Mouse (Mus musculus): Measurements from ENCODE around the gene Fbp2.
"Not testable (repeated sequence)": the region's sequence is repeated elsewhere in the genome, so short reads cannot be mapped to it uniquely, and the experiment has no call there.

Fbp2 gene

GRCm38 (mm10) chr13:62863771-62864170 lies 5.5 kb upstream of the Fbp2 start:
- DNase-seq (ENCODE audit: low spot score), result no peak

- no peak for DNase-seq (ENCODE audit: low spot score)
Observed at GRCm38 (mm10) chr13:62862875-62863274, 4.7 kb upstream of the Fbp2 start.

DNA sequence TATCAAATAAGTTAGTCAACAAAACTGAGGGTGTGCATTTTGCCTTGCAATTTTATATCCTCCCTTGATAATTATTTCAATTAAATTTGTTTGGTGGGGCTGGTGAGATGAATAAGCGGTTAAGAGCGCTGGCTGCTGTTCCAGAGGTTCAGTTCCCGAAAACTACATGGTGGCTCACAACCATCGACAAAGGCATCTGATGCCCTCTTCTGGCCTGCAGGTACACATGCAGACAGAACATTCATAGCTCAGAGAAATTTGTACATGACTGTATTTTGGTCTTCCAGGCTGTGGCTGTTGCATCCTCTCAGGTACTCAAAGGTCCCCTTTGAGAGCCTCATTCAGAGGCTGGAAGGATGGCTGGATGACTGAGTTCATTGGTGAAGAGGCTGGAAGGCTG lies 1.8 kb upstream of the Fbp2 start:
- no peak for DNase-seq (ENCODE audit: low spot score)

DNA sequence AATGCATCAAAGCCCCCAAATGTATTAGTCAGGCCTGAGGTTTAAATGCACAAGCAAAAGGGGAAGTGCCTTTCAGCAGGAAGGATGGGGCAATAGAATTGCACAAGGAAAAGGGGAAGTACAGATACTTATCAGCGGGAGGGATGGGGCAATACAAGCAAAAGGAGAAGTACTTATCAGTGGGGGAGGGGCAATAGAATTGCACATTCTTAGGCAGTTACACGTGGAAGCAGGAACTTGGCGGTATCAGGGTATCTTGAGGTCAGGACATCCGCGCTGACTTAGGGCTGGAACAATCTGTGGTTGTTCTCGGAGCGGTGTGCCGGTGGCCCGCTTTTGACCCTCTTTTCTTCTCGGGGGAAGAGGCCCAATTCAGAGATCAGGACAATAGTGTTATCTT lies 1.0 kb upstream of the Fbp2 start:
- DNase-seq (ENCODE audit: low spot score), result not testable (repeated sequence)

DNA sequence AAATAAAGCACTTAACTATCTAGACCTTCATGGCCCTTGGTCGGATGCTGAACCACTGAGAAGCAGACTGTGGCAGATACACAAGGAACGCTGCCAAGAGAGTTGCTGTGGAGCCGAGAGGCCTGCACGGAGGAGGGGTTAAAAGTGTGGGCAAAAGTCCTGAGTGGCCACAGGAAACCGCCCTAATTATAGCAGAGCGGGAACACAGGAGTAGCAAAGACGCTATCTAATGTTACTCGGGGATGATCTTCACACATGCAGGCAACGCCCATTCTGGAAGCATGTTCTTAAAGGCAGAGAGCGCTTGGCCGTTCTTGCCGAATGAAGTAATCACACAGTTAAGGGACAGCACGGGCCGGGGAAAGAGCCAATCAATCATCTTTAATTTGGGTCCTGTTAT lies 1.4 kb downstream of the Fbp2 start:
- no peak for DNase-seq (ENCODE audit: low spot score)

DNA sequence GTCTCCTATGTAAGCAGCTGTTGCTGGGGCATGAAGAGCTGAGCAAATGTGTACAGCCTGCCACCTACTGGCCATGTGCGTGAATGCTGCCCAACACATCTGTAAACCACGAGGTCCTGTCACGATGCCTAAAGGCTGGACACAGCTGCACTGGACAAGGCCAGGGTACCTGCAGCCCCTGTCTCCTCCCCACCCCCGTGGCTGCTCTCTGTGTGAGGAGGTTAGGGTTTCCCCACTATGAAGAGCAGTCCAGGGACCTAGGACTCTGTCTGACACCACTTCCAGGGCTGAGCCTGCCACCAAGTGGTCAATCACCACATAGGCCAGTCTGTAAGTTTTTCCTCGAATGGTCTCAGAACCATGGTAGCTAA lies 1.9 kb downstream of the Fbp2 start:
- DNase-seq (ENCODE audit: low spot score), result peak; percentile 78

DNA sequence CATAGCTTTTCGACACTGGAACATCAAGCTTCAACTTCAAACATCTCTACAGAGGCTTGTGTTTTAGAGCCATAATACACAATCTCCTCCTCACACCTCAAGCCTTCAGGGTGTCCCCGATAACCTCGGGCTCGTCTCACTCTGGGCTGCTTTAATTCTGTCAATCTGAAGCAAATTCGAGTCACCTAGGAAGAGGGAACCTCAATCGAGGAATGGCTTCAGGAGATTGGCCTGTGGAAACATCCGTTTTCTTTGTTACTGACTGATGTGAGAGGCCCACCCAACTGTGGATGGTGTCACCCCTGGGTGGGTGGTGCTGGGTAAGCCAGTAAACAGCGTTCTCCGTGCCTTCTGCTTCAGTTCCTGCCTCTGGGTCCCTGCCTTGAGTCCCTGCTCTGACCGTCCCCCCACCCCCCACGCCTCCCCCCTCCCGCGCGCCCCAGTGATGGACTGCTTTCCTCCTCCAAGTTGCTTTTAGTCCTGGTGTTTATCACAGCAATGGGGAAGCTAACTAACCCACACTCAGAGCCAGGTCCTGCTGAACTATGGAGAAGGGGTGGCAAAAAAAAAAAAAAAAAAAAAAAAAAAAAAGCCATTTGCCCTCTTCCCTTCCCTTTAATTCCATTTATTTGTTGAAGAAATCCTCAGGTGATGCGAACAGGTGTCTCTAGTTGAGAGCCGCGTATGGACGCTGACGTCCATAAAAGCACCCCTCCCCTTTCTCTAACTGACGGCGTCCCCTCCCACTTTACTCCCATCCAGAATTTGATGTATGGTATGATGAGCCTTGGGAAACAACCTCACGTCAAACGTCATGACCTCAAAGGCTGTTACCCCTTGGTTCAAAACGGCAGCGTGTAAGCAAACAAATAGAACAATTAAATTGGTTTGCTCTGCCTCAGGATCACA lies 2.6 kb downstream of the Fbp2 start:
- no peak for DNase-seq (ENCODE audit: low spot score)

DNA sequence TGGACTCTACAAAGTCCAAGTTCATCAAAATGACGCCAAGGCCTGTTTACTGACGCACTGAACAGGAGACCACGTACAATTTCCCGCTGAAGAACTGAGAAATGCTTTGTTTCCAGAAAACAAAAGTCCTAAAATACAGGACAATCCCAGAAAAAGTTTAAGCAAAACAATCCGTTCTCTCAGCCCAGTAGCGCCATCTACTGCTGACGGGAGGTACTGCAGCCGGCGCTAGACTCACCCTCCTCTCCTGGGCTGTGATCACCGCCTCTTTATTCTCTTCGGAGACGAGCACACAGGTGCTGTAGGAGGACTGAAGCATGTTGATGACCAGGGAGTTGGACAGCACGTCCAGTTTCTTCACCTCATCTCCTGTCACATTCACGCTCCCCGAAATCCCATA lies 3.6 kb downstream of the Fbp2 start:
- DNase-seq (ENCODE audit: low spot score), result peak; percentile 83

- DNase-seq (ENCODE audit: low spot score), result no peak
Observed at GRCm38 (mm10) chr13:62833341-62833740, 24.9 kb downstream of the Fbp2 start.

- no peak for DNase-seq (ENCODE audit: low spot score)
Observed at GRCm38 (mm10) chr13:62832239-62832638, 26.0 kb downstream of the Fbp2 start.

GRCm38 (mm10) chr13:62815705-62816104 lies 42.5 kb downstream of the Fbp2 start:
- DNase-seq (ENCODE audit: low spot score), result not testable (repeated sequence)

DNA sequence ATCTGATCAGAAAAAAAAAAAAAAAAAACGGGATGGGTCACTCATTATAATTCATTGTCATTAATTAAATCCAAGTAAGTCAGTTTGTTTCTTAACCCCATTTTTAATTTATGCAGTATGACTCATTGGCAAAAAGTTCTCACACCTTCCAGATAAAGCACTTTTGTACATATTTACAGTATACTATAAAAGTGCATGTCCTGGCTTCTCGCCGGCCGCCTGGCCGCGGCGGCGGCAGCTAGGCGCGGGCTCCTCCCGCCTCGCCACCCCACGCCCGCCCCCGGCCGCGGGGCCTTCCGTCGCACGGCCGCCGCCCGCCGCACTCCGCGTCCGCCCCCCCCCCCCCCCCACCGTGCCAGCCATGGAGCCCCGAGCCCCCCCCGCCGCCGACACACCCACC lies 45.5 kb downstream of the Fbp2 start:
- no peak for DNase-seq (ENCODE audit: low spot score)

DNA sequence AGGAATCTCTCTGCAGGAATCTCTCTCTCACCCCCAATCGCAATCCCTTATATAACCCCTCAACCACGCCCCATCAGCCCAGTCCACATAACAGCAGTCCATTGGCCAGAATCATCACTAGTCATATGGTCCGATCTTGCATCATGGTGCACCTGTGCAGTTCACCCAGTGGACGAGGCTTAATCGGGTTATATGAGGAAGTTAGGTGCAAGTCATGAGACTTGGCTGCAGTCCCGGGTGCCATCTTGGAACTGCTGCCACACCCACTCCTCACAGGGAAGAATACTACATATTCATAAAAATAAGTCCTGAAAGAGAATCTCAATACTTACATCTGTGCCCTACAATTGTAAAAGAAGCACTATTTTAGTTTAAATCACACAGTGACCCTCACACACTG lies 50.2 kb downstream of the Fbp2 start:
- not testable (repeated sequence) for DNase-seq (ENCODE audit: low spot score)
